Mouse (Mus musculus) heart, postnatal 0 days (tissue): ENCODE data around the gene Slc5a3.

Experiments
- CTCF ChIP-seq: IDR thresholded peaks from 2 replicates; pipeline ENCODE4 v1.5.1; 2016; ENCODE audit warnings: antibody characterized with exemption, control low read depth, low read depth
- EP300 ChIP-seq: IDR thresholded peaks from 2 replicates; pipeline ENCODE4 v1.6.1; 2016; ENCODE audit warnings: antibody characterized with exemption, low read depth

- TF ChIP-seq CTCF (no peak), EP300 (no peak)
Observed at GRCm38 (mm10) chr16:92016792-92017191, 41.3 kb upstream of the Slc5a3 start.
